Mouse (Mus musculus): Measurements from ENCODE around the gene Knop1.

Gene Knop1

DNA sequence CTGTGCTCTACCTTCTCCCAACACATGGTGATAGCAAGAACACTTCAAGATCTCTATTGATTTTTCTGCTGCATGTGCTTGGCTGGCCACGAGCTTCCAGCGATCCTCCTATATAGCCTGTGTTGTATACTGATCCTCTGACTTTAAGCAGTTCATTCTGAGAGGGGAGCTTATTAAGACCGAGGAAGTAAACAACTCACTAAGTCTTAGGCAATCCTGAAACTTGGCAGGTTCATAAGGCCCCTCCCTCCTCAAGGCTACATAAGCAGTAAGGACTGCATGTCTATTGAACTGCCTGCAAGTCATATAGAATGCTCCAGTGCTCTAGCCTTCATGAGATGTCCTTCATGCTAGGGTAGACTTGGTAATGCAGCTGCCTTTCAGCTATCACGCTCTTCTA is 9.7 kb downstream of the Knop1 start:
- DNase-seq, result no peak

DNA sequence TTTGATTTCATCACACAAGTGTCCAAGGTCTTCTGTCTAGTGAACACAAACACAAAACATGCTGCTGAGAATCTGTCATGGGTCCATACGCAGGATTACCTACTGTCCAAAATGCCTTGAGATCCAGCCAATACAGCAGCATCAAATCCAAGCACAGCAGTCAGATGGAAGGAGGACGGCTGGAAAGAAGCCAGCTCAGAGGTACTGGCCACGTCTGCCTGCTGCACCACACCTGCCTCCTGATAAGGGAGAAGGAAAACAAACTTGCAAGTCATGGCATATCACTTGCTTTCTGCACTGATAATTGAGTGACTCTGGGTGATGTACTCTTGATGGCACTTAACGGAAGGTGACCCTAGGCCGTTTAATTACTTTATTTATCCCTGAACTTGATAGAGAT is 10.9 kb downstream of the Knop1 start:
- no peak for DNase-seq

DNA sequence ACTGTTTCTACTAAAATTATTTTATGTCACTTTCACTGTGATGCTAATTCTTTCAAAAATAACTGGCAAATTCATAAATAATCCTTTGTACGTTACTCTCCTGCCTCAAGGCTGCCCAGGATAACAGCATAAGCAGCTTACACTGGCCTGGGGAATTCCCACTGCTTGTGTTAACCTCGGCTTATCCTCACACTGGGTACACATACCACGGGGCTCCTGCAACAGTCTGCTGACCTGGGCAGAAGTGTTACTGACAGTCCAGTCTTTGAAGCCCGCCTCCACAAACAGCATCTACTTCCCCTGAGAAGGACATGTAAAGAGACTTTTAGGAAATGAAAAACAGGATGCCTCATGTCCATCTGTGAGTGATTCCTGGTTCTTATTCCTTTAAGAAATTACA is 13.1 kb downstream of the Knop1 start:
- DNase-seq, result no peak

DNA sequence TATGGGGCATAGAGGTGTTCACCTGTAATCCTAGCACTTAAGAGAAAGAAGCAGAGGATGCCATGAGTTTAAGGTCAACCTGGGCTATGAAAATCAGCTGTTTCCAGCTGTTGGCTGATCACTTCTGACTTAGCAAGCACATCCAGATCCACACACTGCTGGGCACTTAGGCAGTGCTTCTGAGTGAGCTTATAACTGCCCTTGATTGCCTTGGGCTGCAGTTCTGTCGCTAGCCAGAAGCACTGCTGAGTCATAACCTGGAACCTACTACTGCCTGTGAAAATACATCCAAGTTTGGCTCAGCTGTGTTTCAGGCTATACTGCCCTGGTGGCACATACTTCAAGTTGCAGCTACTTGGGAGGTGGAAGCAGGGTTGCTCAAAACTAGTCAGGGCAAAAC is 14.3 kb downstream of the Knop1 start:
- no peak for DNase-seq

DNA sequence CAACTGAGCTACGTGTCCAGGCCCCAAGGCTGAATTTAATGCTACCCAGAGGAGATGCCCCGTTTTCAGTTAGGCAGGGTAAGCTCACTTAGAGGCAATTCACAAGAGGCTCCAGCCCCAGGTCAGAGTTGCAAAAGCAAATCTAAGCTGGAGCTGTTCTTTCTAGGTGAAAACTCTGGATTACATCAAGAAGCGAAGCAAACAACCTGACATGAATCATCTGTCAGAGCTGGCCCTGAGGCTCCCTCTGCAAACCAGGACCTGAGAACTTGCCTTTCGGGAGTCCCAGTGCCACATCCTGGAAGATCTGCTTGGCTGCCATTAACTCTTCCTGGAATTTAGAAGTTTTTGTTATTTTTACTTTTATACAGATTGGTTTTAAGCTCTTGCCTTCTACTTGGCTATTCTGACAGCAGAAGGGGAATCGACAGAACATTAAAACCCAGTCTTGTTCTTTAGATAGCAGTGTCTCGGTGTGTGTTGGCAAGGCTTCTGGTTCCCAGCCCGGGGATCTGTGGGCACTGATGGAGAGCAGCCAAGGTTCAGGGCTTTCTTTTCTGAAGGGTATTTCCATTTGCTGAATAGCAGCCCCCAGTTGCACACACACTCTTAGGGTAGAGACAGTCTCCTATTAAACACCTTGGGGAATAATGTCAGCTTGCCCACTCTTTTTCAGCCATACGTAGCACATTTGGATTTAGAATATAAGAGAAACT is 14.9 kb downstream of the Knop1 start:
- no peak for DNase-seq

DNA sequence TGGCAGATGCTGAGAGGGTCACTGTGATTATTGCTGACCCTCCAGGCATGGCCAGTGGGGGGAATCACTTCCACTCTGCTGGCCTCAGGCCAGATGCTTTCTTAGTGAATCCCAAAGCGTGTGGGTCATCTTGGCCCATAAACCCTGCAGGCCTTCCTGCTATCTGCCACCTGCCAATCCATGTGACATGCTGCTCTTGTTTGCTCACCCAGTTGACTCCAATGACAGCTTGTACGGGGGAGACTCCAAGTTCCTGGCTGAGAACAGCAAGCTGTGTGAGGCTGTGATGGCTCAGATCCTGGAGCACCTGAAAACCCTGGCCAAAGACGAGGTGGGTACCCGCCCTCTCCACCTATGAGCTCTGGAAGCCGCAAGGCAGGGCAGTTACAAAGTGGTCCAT is 18.2 kb downstream of the Knop1 start:
- DNase-seq, result no peak

DNA sequence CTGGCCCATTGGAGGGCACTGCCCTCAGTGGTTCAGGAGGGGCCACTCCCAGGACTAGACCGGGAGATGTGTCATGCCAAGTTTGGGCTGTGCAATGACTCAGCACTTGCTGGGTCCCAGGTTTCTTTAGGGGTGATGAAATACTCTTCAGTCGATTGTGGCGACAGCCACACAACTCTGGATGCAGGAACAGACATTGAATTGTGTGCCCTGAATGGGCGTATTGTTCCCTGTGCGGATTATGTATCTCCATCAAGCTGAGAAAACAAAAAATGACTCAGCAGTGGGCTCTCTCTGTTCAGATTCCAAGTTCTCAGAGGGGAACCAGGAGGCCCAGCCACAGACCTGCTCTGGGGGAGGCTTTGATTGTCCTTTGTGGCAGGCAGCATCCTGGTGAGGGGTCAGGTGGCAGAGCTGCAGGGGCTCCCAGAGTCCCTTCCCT is 28.1 kb downstream of the Knop1 start:
- no peak for DNase-seq

DNA sequence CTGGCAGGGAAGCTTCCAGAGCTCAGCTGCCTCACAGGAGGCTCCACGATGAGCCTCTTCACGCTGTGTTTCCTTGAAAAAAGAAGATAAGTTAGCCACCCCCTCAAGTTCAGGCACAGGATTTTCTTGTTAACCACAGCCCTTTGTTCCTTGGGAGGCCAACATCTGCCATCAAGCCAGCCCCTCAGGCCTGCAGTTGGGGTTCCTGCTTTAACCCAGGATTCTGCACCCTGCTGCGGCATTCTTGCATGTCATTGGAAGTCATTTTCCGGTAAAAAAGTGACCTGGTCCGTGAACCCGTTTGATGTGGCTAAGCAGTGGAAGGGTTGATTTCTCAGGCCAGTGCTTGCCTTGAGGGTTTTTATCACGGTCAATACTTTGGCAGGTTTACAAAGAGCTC is 31.6 kb downstream of the Knop1 start:
- DNase-seq, result no peak

DNA sequence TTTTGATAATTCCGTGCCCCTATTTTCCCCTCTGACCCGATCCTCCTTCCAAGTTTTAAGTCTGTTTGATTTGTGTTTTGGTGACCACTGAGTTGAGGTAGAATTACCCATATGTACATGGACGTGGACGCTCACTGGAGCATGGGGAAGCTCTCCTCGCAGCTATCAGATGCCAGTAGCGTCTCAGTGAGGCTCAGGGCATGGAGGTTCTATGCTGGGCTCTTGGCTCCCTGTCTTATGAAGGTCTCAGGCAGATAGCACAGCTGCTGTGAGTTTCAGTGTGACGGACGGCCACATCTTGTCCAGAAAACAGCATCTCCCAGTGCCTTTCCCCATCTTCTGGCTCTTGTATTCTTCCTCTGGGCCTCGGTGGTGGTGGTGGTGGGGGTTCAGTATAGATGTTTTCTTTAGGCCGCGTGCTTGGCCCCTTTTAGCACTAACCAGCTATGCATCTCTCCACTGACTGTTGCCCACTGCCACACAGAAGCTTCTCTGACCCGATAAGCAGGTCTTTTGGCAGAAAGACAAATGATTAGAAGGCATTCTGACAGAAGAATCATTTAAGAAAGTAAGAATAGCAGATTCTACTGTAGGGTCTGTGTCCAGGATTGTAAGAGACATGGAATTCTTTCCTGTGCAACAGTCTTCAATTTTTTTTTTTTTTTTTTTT is 34.0 kb downstream of the Knop1 start:
- DNase-seq, result no peak

DNA sequence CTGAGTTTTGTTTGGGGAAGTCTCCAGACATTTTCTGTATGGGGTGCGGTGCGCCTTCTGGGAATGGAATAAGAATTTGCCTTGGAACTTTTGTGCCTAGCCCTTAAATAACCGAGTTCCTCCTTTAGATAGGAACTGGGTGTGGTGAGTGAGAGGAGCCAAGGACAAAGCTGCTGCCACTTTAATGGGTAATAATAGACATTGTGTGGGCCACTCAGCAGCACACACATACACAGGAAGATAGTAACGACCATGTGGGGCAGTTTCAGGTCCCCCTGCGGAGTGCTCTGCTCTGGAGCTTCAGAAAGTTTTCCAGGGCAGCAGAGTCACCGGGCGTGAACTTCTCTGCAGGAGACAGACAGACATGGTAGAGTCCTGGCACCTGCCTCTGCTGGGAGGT is 34.7 kb downstream of the Knop1 start:
- no peak for DNase-seq

DNA sequence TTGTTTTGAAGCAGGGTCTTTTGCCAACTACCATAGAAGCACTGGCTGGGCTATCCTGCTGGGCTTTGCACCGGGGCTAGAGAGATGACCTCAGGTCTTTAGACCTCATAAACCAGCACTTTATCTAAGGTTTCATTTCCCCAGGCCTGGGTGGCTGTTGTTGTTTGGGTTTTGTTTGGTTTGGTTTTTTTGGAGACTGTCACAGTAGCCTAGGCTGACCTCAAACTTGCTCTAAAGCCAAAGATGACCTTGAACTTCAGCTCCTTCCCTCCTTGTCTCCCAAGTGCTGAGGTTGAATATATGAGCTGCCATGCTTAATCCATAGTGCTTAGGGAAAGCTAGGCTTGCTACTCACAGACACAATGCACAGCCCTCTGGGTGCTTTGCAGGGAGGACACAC is 36.4 kb downstream of the Knop1 start:
- DNase-seq, result no peak

DNA sequence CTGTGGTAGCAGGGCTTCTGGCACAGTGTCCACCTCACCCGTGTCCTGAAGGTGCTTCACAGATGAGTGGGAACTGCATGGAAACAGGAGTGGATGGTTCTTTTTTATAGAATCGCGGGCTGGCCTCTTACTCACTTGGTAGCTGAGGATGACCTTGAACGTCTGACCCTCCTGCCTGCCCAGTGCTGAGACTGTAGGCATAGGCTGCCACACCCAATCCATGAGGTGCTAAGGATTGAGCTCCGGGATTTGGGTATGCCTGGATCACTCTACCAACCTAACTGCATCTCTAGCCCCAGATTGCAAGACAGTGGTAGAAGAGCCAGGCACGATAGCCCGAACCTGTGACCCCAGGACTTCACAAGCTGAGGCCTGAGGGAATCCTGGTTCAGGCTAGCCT is 38.3 kb downstream of the Knop1 start:
- no peak for DNase-seq

DNA sequence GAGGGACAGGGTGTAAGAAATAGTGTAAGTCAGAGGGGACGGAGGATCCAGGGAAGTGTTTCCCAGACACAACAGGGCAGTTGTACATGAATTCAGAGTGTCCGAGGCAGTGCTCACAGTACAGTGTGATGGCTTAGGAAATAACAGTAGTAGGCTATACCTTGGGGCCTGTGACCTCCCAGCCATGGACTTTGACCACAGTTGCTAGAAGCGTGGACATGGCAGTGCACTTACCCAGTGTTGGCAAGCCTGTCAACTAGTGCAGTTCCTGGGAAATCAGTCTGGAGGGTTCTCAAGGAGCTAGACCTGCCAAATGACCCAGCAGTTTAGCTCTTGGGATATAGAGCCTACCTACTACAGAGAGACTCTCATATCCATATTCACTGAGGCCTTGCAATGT is 39.8 kb downstream of the Knop1 start:
- DNase-seq, result no peak

DNA sequence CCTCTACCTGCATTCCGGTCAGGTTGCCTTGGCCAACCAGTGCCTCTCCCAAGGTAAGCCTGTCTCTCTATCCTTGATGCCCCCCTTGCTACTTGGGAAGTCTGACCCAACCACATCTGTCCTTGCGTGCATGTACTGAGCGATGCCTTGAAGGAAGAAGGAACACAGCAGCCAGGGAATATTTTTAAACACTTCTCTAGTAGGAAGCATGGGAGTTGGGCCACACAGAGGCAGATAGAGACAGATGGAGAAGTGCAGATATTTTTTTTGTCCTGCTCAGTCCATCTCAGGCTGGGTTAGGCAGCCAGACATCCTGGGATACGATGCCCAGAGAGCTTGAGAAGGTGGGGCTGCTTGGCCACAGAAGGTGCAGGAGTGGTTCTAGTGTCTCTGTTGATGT is 42.5 kb downstream of the Knop1 start:
- no peak for DNase-seq

DNA sequence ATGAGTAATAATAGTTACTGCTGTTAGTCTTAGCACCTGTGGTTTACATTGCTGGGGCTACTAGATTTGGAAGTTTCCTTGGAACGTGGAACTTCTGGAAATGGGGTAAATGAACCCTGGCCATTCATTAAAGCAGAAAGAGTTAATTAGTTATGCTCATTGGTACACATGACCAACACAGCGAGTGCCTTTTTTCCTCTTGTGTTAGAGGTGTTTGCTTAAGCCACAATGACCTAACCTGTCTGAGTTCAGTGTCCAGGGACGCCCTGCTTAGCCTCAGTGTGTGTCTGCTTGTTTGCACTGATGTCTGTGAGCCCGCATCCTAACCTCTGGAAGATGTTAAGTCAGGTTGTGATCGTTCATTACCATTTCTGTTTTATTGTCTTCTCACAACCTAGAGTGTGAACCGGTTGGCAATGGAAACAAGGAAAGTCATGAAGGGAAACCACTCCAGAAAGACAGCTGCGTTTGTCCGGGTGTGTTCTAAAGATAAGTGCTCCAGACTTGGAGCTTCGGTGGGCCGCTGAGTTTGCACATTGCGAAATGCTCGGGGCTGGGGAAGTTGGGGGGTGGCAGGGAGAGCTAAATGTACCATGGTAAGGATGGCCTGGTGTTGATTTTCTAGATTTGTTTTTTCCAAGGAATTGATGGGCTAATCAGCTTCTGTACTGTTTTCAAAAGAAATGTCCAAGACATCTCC is 44.5 kb downstream of the Knop1 start:
- DNase-seq, result no peak

DNA sequence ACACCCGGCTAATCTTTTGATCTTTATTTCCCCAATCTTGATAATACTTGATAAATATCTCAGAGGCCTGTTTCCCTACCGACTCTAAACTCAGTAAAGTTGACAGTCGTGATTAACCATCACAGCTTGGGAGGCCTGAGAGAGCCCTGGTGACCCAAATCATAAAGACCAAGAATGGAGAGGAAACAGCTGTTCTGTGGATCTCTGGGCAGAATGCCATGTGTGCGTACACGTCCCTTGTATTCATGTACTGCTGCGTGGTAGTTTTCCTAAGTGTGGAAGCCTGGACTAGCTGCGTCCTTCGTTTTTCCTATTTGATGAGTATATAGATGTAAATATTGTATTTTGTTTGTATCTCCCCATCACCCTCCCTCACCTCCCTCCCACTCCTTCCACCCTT is 48.2 kb downstream of the Knop1 start:
- no peak for DNase-seq

DNA sequence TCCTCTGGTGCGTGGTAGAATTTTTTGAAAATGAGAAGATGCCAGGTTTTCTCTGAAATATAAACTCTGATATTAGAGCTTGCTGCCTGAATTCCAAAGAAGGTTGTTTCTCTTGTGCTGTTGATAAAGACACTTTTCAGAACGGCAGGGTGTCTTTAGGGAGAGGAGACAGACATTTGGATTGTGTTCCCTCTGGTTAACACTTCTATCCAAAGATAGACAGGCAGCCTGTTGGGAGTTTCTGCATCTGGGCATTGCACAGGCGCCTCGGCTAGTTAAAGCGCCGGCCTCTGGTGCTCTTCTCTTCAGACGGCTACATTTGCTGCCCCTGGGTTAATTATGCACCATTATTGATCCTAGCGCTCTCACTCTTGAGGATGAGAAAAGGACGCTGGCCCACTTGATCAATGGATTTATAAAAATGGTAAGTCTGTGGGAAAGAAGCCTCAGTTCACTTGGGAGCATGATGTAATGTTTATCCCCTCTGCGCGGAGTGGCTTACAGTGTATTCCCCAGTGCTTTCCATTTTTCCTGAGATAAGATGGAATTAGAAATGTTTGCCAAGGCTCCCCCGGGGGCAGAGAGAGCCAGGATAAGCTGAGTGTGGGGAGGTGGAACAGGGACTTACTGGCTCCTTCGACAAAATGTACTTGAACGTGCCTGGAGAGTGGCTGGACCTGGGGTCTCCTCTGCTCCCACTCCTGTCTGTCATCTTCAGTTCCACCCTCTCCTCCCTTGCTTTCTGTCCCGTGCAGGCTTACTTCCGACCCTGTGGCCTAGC is 49.2 kb downstream of the Knop1 start:
- no peak for DNase-seq

DNA sequence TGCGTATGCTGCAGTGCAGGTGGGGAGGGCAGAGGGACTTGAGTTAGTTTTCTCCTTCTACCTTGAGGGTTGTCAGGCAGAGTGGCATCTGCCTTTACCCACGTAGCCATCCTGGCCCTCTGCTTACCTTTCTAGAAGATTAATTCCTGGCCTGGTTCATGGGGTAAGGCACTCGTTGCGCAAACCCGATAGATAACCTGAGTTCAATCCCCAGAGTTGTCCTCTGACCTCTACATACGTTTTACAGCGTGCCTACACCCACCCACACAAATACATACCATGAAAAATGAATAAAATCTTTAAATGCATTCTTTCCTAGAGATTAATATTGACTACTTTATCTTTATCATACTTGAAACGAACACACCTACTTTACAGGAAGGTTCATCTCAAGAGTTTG is 52.6 kb downstream of the Knop1 start:
- no peak for DNase-seq

DNA sequence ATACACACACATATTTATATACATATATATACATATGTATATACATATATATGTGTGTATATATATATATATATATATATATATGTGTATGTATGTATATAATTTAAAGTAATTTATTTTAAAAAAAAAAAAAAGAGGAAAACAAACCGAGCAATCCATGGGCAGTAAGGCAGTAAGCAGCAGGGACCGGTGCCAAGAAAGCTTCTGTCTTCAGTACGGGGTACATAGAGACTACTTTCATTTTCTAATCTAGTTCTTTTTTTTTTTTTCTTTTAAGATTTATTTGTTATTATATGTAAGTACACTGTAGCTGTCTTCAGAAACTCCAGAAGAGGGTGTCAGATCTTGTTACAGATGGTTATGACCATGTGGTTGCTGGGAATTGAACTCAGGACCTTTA is 54.3 kb downstream of the Knop1 start:
- no peak for DNase-seq

DNA sequence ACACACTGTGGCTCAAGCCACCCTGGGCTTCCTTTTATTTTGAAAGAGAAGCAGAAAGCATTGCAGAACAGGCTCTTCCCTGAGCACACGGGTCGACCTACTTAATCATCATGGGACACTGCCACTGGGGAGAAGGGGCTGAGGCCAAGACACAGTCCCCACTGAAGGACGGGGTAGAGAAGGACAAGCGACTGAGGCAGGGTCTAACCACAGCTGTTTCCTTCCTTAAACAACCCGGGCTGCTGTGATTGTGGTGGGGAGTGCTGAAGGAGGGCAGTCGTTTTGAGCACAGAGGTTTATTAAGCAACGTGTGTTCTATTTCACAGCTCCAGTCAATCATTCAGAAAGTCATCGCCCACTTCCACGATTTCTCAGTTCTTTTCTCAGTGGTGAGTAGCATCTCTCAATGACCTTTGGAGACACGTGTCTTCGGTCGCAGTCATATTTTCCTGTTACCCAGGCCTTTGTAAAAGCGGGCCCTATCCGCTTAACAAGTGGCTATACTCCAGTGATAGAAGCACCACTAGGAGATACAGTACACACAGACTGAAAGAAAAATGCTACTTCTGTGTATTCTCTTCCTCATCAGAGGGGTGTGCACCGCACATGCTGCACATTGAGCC is 55.8 kb downstream of the Knop1 start:
- no peak for DNase-seq

DNA sequence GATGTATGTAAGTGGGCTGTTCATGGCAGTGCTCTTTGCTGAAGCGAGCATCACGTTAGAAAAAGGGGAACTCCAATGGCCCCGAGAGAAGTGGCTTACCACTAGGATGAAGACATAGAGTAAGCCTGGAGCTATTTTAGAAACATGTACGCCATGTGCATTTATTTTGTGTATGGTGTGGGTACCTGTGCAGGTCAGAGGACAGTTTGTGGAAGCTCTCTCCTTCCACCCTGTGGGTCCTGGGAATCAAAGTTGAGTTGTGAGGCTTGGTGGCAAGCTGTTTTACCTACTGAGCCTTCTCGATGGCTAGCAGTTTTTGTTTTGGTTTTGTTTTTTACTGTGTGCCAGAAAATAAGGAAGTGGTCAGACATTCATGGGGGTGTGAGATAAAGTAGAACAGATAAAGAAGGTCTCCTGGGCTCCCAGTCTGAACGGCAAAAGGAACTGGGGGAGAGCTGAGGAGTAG is 57.9 kb downstream of the Knop1 start:
- no peak for DNase-seq

DNA sequence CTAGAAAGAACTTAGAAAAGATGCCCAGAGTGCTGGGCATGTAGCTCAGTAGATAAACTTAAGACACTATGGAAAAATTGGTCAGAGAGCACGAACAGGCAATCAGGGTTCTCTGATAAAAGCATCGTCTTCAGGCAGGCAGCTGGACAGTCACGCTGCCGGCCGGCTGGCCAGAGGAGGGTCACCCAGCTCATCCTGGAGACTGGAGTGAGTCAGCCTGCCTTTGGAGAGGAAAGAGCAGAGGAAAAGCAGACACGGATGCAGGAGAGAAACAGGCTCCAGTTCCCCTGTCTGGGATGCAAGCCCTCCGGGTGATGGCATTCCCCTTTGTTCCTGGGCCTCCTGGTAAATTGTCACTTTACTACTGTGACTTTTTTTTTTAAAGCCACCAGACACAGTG is 58.5 kb downstream of the Knop1 start:
- no peak for DNase-seq

DNA sequence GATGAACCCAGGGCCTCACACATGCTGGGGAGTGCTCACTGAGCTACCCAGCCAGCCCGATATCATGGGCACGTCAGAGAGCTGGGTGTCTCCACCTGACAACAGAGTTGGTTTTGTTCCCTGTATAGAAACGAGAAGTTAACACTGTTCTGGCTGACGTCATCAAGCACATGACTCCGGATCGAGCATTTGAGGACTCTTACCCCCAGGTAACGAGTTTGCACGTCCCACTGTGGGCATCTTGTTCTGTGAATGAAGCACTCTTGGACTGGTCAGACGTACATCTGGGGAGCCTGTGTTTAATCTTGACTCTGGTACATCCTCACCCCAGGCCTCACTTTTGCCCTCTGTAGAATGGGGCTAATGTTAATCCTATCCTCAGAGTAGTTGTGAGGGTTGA is 59.2 kb downstream of the Knop1 start:
- no peak for DNase-seq

Data from thymus, postnatal 25 days (tissue).